ENCODE assay signal across 9 mouse cellular contexts in the genomic region with DNA sequence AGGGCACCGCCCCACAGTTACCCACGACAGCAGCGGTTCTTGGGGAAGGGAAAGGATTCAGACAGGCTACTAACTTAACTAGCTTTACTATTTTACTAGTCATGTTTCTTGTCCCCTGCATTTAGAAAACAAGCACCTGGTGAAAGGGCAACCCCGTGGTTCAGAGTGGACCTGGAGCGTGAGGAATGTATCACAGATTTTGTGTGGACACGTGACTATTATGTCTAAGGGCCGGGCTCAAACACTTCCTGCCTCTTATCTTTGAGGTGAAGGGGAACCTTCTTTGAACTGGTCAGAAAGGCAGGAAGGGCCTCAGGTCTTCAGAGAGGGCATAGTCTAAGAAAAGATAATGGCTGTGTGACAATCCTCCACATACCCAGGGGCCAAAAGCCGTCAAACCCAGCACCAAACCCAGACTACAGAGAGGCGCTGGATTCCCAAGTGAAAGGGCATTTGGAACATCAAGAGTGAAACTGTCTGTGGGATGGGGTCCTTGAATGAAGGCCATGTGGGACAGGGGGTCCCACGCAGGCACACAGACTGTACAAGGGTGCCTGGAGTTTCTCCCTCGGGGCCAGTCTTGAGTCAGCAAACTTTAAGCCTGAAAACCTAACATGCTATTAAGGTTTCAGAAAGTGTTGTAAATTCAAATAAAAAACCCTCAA. TPM values are rescaled to one million over a fixed set of nuclear protein-coding genes. Genes with fewer than 3 reads are reported as not detected.
A peak's percentile ranks its signal among the peaks of the same experiment; 100 is the strongest.
DNase-seq lines count a peak whose midpoint lies in the region; ATAC-seq and TF ChIP-seq lines count a peak whose summit lies in the region.
"Had no signal": no experiment of that assay in that cellular context is flagged by ENCODE, and none has a peak within 500 bp of the region (broad histone marks: within the 10 kb centered on the region; RNA-seq: fewer than 3 reads in every experiment).

No protein-coding gene starts in this region.

- no peak for TF ChIP-seq POLR2A in lung, adult 2 months (IDR thresholded peaks at IDR 0.05; ENCODE audit: borderline replicate concordance, extremely low read depth, low read depth, low read length)

- peaks cover 4% of the 10 kb centered on the region for H3K4me1 ChIP-seq in lung, adult 2 months (ENCODE audit: control insufficient read depth, insufficient read depth, low read length)
- peaks cover 77% of the 10 kb centered on the region for H3K4me1 ChIP-seq in forebrain, embryonic 12.5 days
- peaks cover 23% of the 10 kb centered on the region for H3K4me1 ChIP-seq in intestine, postnatal 0 days (replicated peaks; ENCODE audit: control insufficient read depth, insufficient read depth, low read length)
- H3K4me1 ChIP-seq in stomach, embryonic 14.5 days (ENCODE audit: control insufficient read depth, insufficient read depth, low read length), result peaks cover 67% of the 10 kb centered on the region

- no peaks in the 10 kb centered on the region for H3K36me3 ChIP-seq in forebrain, embryonic 12.5 days (replicated peaks)
- no peaks in the 10 kb centered on the region for H3K36me3 ChIP-seq in intestine, postnatal 0 days (ENCODE audit: control insufficient read depth, insufficient read depth)
- no peaks in the 10 kb centered on the region for H3K36me3 ChIP-seq in stomach, embryonic 14.5 days (ENCODE audit: control insufficient read depth, insufficient read depth, low read length)

- no peak overlapping the region for H3K4me3 ChIP-seq in lung, adult 2 months (replicated peaks; ENCODE audit: extremely low read depth, low read depth, low read length)
- H3K4me3 ChIP-seq in forebrain, embryonic 12.5 days (replicated peaks), result peak overlapping the region; percentile 77; the same call in 1 of the 2 replicates
- peak overlapping the region; percentile 72 for H3K4me3 ChIP-seq in intestine, postnatal 0 days (ENCODE audit: low read depth, low read length)
- peak overlapping the region; percentile 83; the same call in 1 of the 2 replicates for H3K4me3 ChIP-seq in stomach, embryonic 14.5 days (ENCODE audit: low read depth, low read length)

- TF ChIP-seq CTCF in lung, adult 2 months (IDR thresholded peaks at IDR 0.05; ENCODE audit: insufficient read depth, low read length), result no peak
- TF ChIP-seq CTCF in intestine, postnatal 0 days (IDR thresholded peaks at IDR 0.05; ENCODE audit: low read depth), result no peak

- H3K9me3 ChIP-seq in forebrain, embryonic 12.5 days, result no peaks in the 10 kb centered on the region
- H3K9me3 ChIP-seq in intestine, postnatal 0 days (ENCODE audit: control insufficient read depth), result no peaks in the 10 kb centered on the region
- no peaks in the 10 kb centered on the region for H3K9me3 ChIP-seq in stomach, embryonic 14.5 days (ENCODE audit: control insufficient read depth, low read depth, low read length)

- H3K27ac ChIP-seq in forebrain, embryonic 12.5 days, result no peak overlapping the region
- peak overlapping the region; percentile 92 for H3K27ac ChIP-seq in intestine, postnatal 0 days (ENCODE audit: low read depth, low read length)
- peak overlapping the region; percentile 97; the same call in 1 of the 2 replicates for H3K27ac ChIP-seq in stomach, embryonic 14.5 days (ENCODE audit: low read length)

- WGBS in lung, adult 2 months, result 60% methylated on average over 11 of the region's 11 CpGs
- WGBS in forebrain, embryonic 12.5 days, result 63% methylated on average over 11 of the region's 11 CpGs
- 38% methylated on average over 11 of the region's 11 CpGs for WGBS in intestine, postnatal 0 days
- WGBS in stomach, embryonic 14.5 days, result 47% methylated on average over 11 of the region's 11 CpGs

- no peak for ATAC-seq in forebrain, embryonic 12.5 days (ENCODE audit: low FRiP score)
- peak; percentile 63 for ATAC-seq in intestine, postnatal 0 days
- no peak for ATAC-seq in stomach, embryonic 14.5 days (ENCODE audit: insufficient number of reproducible peaks, insufficient read depth, low FRiP score, low read depth)
- ATAC-seq in granulocyte monocyte progenitor cell, adult 5-6 weeks (replicated peaks; ENCODE audit: poor library complexity, severe bottlenecking), result no peak

- peaks cover 49% of the 10 kb centered on the region for H3K27me3 ChIP-seq in forebrain, embryonic 12.5 days
- H3K27me3 ChIP-seq in intestine, postnatal 0 days (replicated peaks; ENCODE audit: control insufficient read depth, insufficient read depth, low read length), result no peaks in the 10 kb centered on the region
- H3K27me3 ChIP-seq in stomach, embryonic 14.5 days (ENCODE audit: control insufficient read depth, insufficient read depth, low read length), result no peaks in the 10 kb centered on the region

- DNase-seq in lung, adult 2 months, result peak; percentile 24
- DNase-seq in lung, postnatal 25 days (ENCODE audit: low spot score), result no peak
- no peak for DNase-seq in frontal cortex, postnatal 25 days (ENCODE audit: low spot score in 2 of 2)
- DNase-seq in urinary bladder, postnatal 36 days (ENCODE audit: low spot score in 2 of 2), result no peak
- DNase-seq: thymus, postnatal 14 days had no signal

- no peak overlapping the region for H3K9ac ChIP-seq in forebrain, embryonic 12.5 days
- peak overlapping the region; percentile 26; the same call in 1 of the 2 replicates for H3K9ac ChIP-seq in intestine, postnatal 0 days (ENCODE audit: low read depth, low read length)
- no peak overlapping the region for H3K9ac ChIP-seq in stomach, embryonic 14.5 days (replicated peaks; ENCODE audit: low read depth, low read length)

- H3K4me2 ChIP-seq in forebrain, embryonic 12.5 days, result peak overlapping the region; percentile 96
- peak overlapping the region; percentile 98 for H3K4me2 ChIP-seq in intestine, postnatal 0 days (replicated peaks; ENCODE audit: low read depth)
- peak overlapping the region; percentile 52 for H3K4me2 ChIP-seq in stomach, embryonic 14.5 days (replicated peaks; ENCODE audit: low read depth, low read length)

RNA-seq across cellular contexts. Expression of a gene that starts 2.6 kb away (rescaled TPM):
- polyA plus RNA-seq in lung, adult 2 months (2012; rRNA removed), result 37.6 and 44.2 TPM in 2 replicates
- polyA plus RNA-seq in forebrain, embryonic 12.5 days (2016; fragmentation: Nextera tagmentation; extraction: Ambion mirVana), result 67.1 and 77.9 TPM in 2 replicates
- polyA plus RNA-seq in intestine, postnatal 0 days (2015; fragmentation: Nextera tagmentation; extraction: Ambion mirVana), result 66.0 and 66.4 TPM in 2 replicates
- 233 and 235 TPM in 2 replicates for polyA plus RNA-seq in stomach, embryonic 14.5 days (2014; fragmentation: Nextera tagmentation; extraction: Ambion mirVana)
- total RNA-seq in granulocyte monocyte progenitor cell, adult 5-6 weeks (2014; fragmentation: Nextera tagmentation), result 0.26 and 1.1 TPM in 2 replicates
- 0.78 and 1.9 TPM in 2 replicates for total RNA-seq in granulocyte monocyte progenitor cell, adult 5-6 weeks (2017)
